Mouse (Mus musculus) bone marrow, adult 2 months (tissue): ENCODE measurements around the gene Slc1a4. TPM values are rescaled to one million over a fixed set of nuclear protein-coding genes. Genes with fewer than 3 reads are reported as not detected.
A peak's percentile ranks its signal among the peaks of the same experiment; 100 is the strongest.

Experiments used
- H3K27ac ChIP-seq: fragments of 200-500 bp; 2 replicates; pipeline ENCODE4 v1.5.1; 2012; ENCODE audit warnings: low read depth, mild to moderate bottlenecking, control low read depth, inconsistent platforms, low read length; ENCODE audit not compliant: control insufficient read depth, poor library complexity, insufficient read depth
- H3K4me1 ChIP-seq: fragments of 200-500 bp; 2 replicates; pipeline ENCODE4 v1.6.1; 2011; ENCODE audit warnings: low read length; ENCODE audit not compliant: control insufficient read depth, insufficient read depth
- H3K4me3 ChIP-seq: fragments of 200-500 bp; replicated peaks from 2 replicates; pipeline ENCODE3; 2011; ENCODE audit warnings: mild to moderate bottlenecking, low read depth, low read length, control low read depth; ENCODE audit not compliant: control insufficient read depth
- CTCF ChIP-seq: fragments of 200-500 bp; IDR thresholded peaks from 2 replicates; pipeline ENCODE4 v1.5.1; 2011; ENCODE audit warnings: low read length, control low read depth; ENCODE audit not compliant: control insufficient read depth, insufficient read depth
- POLR2A ChIP-seq: fragments of 200-500 bp; IDR thresholded peaks from 2 replicates; pipeline ENCODE4 v1.6.1; 2011; ENCODE audit warnings: low read depth, mild to moderate bottlenecking, control low read depth, low read length, borderline replicate concordance; ENCODE audit not compliant: control insufficient read depth
- WGBS: fragments of 180-500 bp; shearing (Covaris S2); methylation state at CpG from one replicate; pipeline ENCODE4 v1.1.7; 2018; 5-methylcytosine and 5-hydroxymethylcytosine counted together
- polyA plus RNA-seq: library from polyadenylated mRNA; stranded (reverse); fragments of >200 nt; gene quantifications from 2 replicates; pipeline ENCODE4 v1.2.4, GENCODE M21; 2011; ENCODE audit warnings: low replicate concordance; ENCODE audit not compliant: missing spikeins, insufficient read depth, insufficient read length

Gene Slc1a4
- 0.92 and 1.9 TPM in 2 replicates for polyA plus RNA-seq

DNA sequence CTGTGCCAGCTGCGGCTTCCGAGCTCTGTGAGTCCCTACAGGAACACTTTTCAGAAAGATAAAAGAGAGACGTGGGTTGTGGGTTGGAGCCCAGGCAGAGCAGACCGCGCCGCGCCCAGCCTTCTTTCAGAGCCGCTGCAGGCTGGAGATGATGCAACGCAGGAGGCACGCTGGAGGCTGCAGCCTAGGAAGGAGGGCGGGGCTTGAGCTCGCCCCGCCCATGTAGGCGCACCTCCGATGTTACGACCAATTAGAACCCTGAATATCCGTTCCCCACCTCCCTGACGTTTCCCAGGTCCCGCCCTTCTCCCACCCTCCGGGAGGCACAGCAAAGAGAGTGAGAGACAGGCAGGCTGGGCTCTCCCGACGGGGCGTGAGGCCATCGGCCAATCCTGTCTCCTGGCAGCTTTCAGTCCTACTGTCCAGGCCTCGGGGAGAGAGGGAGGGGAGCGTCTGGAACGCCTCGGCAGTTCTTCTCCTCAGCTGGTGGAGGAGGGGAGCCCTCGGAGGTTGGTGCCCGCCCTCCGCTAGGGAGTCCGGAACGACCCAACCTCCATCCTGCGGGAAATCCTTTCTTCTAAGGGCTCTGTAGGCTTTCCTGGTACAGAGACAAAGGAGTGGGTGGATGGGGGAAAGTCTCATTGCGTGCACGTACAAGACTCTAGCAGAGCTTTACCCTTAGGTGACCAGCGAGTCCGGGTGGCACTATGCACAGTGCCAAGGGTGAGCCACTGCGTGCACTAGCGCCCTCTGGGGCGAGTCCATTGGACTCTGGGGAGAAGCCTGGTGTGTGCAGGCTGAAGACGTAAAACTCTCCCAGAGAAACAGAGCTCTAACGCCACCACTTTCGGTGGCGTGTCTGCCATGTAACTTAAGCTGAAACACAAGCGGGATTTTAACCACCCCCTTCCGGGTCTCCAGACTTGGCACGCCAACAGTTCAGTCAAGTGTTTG lies at the start of gene Slc1a4:
Gene Slc1a4, minus strand, starts transcription at position 153 of the 954 bp plus-strand sequence.
- TF ChIP-seq CTCF, result peak; percentile 86
- TF ChIP-seq POLR2A, result peak; percentile 52; the same call in 1 of the 2 replicates
- WGBS, result under 1% methylated on average over 48 of the region's 48 CpGs
- H3K27ac ChIP-seq, result peak within 1 kb of the TSS; percentile 55; the same call in 1 of the 2 replicates

DNA sequence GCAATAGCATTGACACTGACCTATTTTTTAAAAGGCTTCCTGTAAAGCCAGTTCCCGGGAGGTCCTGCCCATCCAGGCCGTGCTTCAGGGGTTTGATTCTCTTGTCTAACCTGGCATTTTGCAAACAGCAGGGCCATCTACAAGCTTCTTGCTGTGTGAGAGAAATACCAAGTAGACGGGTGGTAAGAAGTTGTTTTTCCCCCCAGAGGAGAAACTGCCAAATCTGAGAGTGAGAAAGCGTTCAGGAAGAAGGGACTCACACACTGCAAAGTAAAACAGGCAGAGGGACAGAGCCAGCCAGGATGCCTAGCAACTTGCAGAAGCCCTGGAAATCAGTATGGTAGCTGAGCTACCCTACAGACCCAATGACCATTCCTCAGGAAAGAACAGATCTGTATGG lies 47.6 kb upstream of the Slc1a4 start:
- 79% methylated on average over 4 of the region's 4 CpGs for WGBS
- no peak for TF ChIP-seq POLR2A
- no peak for TF ChIP-seq CTCF
- no peak overlapping the region for H3K4me3 ChIP-seq
- H3K4me1 ChIP-seq, result no peaks in the 10 kb centered on the region
- H3K27ac ChIP-seq, result no peak overlapping the region

More for the DNA sequence above, at the start of gene Slc1a4:
- no peaks in the 10 kb centered on the region; the same call in 1 of the 2 replicates for H3K4me1 ChIP-seq
- H3K4me3 ChIP-seq, result peak within 1 kb of the TSS; percentile 78

DNA sequence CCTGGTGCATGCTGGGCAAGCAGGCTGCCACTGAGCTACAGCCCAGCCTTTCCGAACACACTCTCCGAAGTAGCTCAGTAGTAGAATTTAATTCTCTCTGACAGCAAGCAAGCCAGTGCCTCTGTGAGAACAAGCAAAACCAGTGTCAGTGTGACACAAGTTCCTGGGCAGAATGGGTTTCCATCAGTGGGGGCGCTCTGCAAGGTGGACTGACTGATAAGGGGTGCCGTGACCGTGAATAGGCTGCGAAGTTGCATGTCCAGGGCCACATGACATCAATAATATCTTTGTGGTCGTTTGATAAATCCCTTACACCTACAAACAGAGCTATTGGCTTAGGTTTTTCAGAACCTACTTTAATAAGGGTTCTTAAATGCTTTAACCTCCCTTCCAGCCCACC lies 44.1 kb upstream of the Slc1a4 start:
- H3K4me1 ChIP-seq, result no peaks in the 10 kb centered on the region
- 76% methylated on average over 7 of the region's 7 CpGs for WGBS
- no peak overlapping the region for H3K4me3 ChIP-seq
- TF ChIP-seq POLR2A, result no peak
- TF ChIP-seq CTCF, result no peak
- no peak overlapping the region for H3K27ac ChIP-seq

DNA sequence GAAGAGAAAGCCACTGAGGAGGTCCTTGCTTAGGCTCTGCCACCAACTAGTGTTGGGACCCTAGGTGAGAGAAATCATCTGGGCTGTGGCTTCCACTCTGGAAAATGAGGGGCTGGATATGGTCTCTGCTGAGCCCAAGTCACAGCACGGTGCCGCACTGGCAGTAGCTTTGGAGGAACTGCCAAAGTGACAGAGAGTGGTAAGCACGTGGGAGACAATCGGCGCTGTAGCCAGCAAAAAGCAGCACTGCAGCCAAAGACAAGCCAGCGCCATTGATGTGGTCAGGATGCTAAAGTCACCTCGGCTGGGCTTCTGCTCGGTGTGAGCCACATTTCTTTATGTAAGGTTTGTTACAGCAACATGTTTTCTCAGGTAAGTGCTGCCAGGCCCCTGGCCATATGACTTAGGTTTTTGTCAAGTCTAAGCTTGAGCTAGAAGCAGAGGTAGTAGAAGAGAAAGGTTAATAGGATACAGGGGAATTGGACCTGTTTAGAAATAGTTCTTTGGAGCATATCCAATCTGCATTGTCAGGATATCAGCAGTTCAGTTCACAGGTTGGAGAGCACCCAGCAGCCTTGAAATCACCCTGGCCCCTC lies 40.2 kb upstream of the Slc1a4 start:
- 72% methylated on average over 8 of the region's 8 CpGs for WGBS
- Histone ChIP-seq H3K4me1 (no peaks in the 10 kb centered on the region), H3K4me3 (no peak overlapping the region), H3K27ac (no peak overlapping the region)
- TF ChIP-seq POLR2A (no peak), CTCF (no peak)

DNA sequence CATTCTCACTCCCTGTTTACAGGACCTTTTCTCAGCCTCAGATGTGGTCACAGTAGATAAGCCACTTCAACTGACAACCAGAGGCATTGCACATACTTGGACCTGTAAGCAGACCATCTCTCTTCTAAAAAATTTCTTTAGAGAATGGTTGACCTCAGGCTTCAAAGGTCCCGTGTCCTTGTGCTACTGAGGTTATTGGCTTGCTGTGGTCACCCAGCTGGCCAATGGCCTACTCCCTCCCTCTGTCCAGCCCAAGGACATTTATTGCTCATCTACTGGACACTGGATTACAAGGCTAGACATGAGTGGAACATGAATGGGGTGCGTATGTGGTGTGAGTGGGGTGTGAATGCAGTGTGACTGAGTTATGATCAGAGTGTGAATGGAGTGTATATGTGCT lies 38.0 kb upstream of the Slc1a4 start:
- no peaks in the 10 kb centered on the region for H3K4me1 ChIP-seq
- 85% methylated on average over 2 of the region's 2 CpGs for WGBS

DNA sequence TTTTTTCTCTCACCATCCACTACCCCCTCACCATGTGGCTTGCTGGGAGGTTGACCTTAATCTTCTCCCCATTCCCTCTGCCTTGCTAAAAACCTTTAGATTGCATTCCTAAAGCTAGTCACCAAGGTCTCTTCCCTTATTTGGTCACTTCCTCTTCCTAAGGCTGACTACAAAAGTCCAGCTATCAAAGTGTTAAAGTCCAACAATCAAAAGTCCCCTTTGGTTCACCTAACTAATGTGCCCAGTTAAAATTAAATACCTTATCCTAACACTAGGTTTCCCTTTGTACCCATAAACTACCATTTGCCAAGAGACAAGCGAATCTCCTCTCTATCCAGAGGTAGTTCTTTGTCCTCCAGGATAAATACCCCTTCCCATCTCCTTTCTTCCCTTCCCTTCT lies 33.9 kb upstream of the Slc1a4 start:
- Histone ChIP-seq H3K4me1 (no peaks in the 10 kb centered on the region), H3K4me3 (no peak overlapping the region), H3K27ac (no peak overlapping the region)
- WGBS, result 70% methylated on average over 1 of the region's 1 CpGs
- TF ChIP-seq CTCF (no peak), POLR2A (no peak)

More for the DNA sequence above, 38.0 kb upstream of the Slc1a4 start:
- no peak for TF ChIP-seq POLR2A
- TF ChIP-seq CTCF, result no peak
- H3K27ac ChIP-seq, result no peak overlapping the region
- no peak overlapping the region for H3K4me3 ChIP-seq

DNA sequence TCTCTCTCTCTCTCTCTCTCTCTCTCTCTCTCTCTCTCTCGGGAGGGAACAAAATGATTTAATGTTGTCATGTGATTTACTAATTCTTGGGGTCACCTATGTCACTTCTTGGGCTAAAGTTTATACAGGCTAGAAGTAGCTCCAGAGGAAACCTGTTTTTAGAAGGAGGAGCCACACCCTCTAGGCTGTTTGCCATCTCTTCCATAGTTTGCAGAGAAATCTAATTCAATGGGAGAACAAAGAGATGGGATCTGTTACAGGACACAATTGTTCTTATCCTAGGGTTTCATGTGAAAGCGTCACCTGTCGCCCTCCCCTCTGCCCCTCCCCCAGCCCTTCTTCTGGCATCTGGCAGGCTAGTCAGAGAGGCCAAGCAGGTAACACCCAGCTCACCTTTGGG lies 28.8 kb upstream of the Slc1a4 start:
- no peaks in the 10 kb centered on the region for H3K4me1 ChIP-seq
- WGBS, result 80% methylated on average over 3 of the region's 3 CpGs
- TF ChIP-seq CTCF (no peak), POLR2A (no peak)
- H3K27ac ChIP-seq, result no peak overlapping the region
- H3K4me3 ChIP-seq, result no peak overlapping the region
